Mouse (Mus musculus) liver, embryonic 12.5 days (tissue): ENCODE results near the gene Armc2. TPM values are rescaled to one million over a fixed set of nuclear protein-coding genes. Genes with fewer than 3 reads are reported as not detected.

Experiments used
- ATAC-seq: fragments of 200-750 bp; cut with Nextera tagmentation; 2 replicates; pipeline ENCODE4 v1.8.0; 2017; ENCODE audit warnings: moderate number of reproducible peaks, mild to moderate bottlenecking, moderate library complexity
- H3K27ac ChIP-seq: fragments of 300-500 bp; sonication (generic); 2 replicates; pipeline ENCODE4 v1.5.1; 2016; ENCODE audit warnings: mild to moderate bottlenecking
- H3K27me3 ChIP-seq: fragments of 300-500 bp; sonication (generic); replicated peaks from 2 replicates; pipeline ENCODE4 v1.6.1; 2016; ENCODE audit warnings: mild to moderate bottlenecking, moderate library complexity
- H3K36me3 ChIP-seq: fragments of 300-500 bp; sonication (generic); 2 replicates; pipeline ENCODE4 v1.6.1; 2016; ENCODE audit warnings: mild to moderate bottlenecking, moderate library complexity
- H3K4me1 ChIP-seq: fragments of 300-500 bp; sonication (generic); 2 replicates; pipeline ENCODE4 v1.6.1; 2016
- H3K4me2 ChIP-seq: fragments of 300-500 bp; sonication (generic); 2 replicates; pipeline ENCODE4 v1.6.1; 2016; ENCODE audit warnings: mild to moderate bottlenecking, moderate library complexity
- H3K4me3 ChIP-seq: fragments of 300-500 bp; sonication (generic); 2 replicates; pipeline ENCODE4 v1.5.1; 2016; ENCODE audit warnings: mild to moderate bottlenecking, moderate library complexity
- H3K9ac ChIP-seq: fragments of 300-500 bp; sonication (generic); 2 replicates; pipeline ENCODE4 v1.6.1; 2016; ENCODE audit warnings: mild to moderate bottlenecking, moderate library complexity
- H3K9me3 ChIP-seq: fragments of 300-500 bp; sonication (generic); replicated peaks from 2 replicates; pipeline ENCODE4 v1.6.1; 2016; ENCODE audit warnings: mild to moderate bottlenecking, moderate library complexity
- WGBS: fragments of 180-500 bp; shearing (Covaris S2); methylation state at CpG from one replicate; pipeline ENCODE4 v1.1.7; 2016; ENCODE audit not compliant: insufficient replicate concordance; 5-methylcytosine and 5-hydroxymethylcytosine counted together
- polyA plus RNA-seq: library from polyadenylated mRNA; unstranded; fragments of >200 nt; fragmentation: Nextera tagmentation; extraction: Ambion mirVana; gene quantifications from 2 replicates; pipeline ENCODE4 v1.2.1, GENCODE M21; 2016

Gene Armc2
- polyA plus RNA-seq, 1 experiment from 2014 or later, result 0.57 TPM

DNA sequence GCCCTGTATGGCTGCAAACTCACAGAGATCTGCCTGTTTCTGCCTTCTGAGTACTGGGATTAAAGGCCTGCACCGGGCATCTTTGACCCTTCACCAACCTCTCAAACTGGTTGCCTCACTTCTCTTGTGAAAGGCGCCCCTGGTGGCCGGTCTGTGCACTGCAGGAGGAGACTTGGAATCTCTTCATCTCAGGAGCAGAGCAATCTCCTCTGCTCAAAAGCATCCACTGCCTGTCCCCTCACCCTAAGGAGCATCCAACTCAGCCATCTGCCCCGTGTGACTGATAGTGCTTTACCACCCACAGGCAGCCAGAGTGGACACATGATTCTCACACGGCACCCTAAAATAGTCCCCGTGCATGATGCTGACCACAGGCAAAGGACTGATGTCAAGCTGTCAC, 84.7 kb downstream of the Armc2 start:
- Histone ChIP-seq H3K4me3 (no peak overlapping the region), H3K36me3 (no peaks in the 10 kb centered on the region), H3K9ac (no peak overlapping the region), H3K4me1 (peaks cover 35% of the 10 kb centered on the region), H3K27me3 (peaks cover 26% of the 10 kb centered on the region), H3K4me2 (no peak overlapping the region), H3K27ac (no peak overlapping the region), H3K9me3 (no peaks in the 10 kb centered on the region)
- 48% methylated on average over 6 of the region's 6 CpGs for WGBS
- ATAC-seq, result no peak

- peaks cover 35% of the 10 kb centered on the region for H3K4me1 ChIP-seq
- ATAC-seq, result no peak
- WGBS, result 71% methylated on average over 5 of the region's 5 CpGs
- no peak overlapping the region for H3K4me3 ChIP-seq
- no peak overlapping the region for H3K27ac ChIP-seq
- no peaks in the 10 kb centered on the region for H3K9me3 ChIP-seq
- no peak overlapping the region for H3K4me2 ChIP-seq
- H3K9ac ChIP-seq, result no peak overlapping the region
- H3K36me3 ChIP-seq, result no peaks in the 10 kb centered on the region
- H3K27me3 ChIP-seq, result peaks cover 29% of the 10 kb centered on the region
Measured at GRCm38 (mm10) chr10:41932943-41933342, 85.3 kb downstream of the Armc2 start.

DNA sequence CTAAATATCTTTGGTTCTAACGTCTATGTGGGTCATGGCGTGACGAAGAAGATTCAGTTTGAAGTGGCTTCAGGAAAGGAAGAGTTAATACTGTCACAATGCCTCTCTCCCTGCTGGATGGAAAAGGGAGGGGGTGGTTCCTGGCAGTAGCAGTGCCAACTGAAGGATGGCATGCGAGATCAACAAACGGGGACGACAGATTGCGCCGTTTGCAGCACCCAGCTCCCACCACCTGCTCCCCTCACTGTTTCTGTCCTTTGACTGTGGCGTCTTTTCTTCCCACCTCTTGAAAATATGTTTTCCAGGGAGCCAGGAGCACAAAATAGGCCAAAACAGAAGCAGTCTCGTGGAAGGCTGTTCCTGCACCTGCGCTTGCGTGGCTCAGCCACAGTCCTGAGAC, 86.3 kb downstream of the Armc2 start:
- H3K9me3 ChIP-seq, result no peaks in the 10 kb centered on the region
- H3K9ac ChIP-seq, result no peak overlapping the region
- H3K27me3 ChIP-seq, result peaks cover 29% of the 10 kb centered on the region
- no peak overlapping the region for H3K4me2 ChIP-seq
- WGBS, result 83% methylated on average over 12 of the region's 12 CpGs
- peaks cover 25% of the 10 kb centered on the region for H3K4me1 ChIP-seq
- H3K27ac ChIP-seq, result no peak overlapping the region
- no peak for ATAC-seq
- H3K36me3 ChIP-seq, result no peaks in the 10 kb centered on the region
- H3K4me3 ChIP-seq, result no peak overlapping the region

DNA sequence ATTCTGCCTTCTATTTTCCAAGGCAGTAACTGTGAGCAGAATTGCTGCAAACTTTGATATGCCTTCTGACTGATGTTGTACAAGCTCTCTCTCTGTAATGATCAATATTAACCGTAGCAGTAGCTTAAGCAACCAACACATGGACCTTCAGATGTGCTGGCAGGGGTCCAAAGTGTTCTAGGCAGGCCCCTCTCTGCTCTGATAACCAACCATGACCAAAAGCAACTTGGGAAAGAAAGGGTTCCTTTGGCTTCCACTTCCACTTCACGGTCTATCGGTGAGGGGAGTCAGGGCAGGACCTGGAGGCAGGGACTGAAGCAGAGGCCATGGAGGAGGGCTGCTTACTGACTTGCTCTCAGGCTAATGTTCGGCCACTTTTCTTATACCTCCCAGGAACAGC, 87.3 kb downstream of the Armc2 start:
- Histone ChIP-seq H3K4me2 (no peak overlapping the region), H3K9me3 (no peaks in the 10 kb centered on the region), H3K36me3 (no peaks in the 10 kb centered on the region), H3K27me3 (peaks cover 29% of the 10 kb centered on the region), H3K9ac (no peak overlapping the region), H3K27ac (no peak overlapping the region), H3K4me1 (peaks cover 16% of the 10 kb centered on the region), H3K4me3 (no peak overlapping the region)
- 68% methylated on average over 4 of the region's 4 CpGs for WGBS
- ATAC-seq, result no peak

DNA sequence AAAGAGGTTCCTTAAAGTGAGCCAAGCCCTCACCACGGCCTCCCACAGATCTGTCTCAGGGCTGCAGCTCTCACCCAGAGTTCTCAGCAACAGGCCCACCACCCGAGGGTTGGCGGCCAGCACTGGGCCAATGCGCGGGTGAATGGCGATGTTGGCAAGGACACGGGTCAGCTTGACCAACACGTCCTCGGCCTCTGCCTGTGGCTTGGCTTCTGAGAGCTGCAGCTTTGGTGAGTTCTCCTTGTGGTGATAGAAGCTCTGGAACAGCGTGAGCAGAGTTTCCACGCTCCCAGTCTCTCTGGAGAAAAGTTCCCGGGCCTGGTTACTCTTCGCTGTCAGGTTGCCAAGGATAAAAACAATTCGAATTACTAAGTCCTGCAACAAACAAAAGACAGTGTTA, 91.5 kb downstream of the Armc2 start:
- no peak for ATAC-seq
- Histone ChIP-seq H3K4me1 (no peaks in the 10 kb centered on the region), H3K27me3 (peaks cover 12% of the 10 kb centered on the region; the same call in 1 of the 2 replicates), H3K27ac (no peak overlapping the region), H3K4me3 (no peak overlapping the region), H3K36me3 (no peaks in the 10 kb centered on the region), H3K9me3 (no peaks in the 10 kb centered on the region), H3K4me2 (no peak overlapping the region), H3K9ac (no peak overlapping the region)
- WGBS, result 78% methylated on average over 14 of the region's 14 CpGs

DNA sequence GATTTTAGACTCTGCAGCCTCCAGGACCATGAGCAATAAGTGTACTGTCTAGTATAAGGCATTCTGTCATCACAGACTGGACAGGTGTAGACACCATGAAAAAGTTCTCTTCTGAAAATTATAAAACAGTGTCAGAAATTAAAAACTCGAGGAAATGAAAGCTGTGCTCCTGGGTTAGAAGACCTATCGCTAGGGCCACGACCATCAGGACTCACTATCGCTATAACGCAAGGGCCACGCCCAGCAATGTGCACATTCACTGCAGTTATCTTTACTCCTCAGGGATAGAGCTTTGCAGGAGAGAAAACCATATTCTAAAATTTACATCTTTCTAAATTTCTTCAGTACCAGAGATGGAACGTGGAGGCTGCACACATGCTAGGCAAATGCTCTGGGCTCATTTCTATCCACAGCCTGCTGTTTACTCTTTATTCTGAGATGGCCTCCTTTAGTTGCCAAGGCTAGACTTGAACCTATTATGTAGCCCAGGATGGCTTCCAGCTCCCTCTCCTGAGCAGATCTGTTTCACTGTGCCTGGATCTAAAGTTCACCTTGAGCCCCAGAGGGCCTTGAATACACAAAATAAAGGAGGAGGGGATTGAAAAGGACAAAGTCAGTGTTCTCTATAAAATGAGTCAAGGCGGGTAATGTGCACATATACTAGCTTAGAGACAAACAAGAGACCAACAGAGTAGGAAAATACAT, 105.8 kb downstream of the Armc2 start:
- H3K27ac ChIP-seq, result peak overlapping the region; percentile 92
- WGBS, result 40% methylated on average over 8 of the region's 8 CpGs
- no peaks in the 10 kb centered on the region for H3K27me3 ChIP-seq
- H3K4me1 ChIP-seq, result peaks cover 61% of the 10 kb centered on the region
- H3K4me3 ChIP-seq, result peak overlapping the region; percentile 22; the same call in 1 of the 2 replicates
- peak overlapping the region; percentile 63 for H3K4me2 ChIP-seq
- H3K9ac ChIP-seq, result peak overlapping the region; percentile 45
- peak; percentile 97 for ATAC-seq
- H3K36me3 ChIP-seq, result peaks cover 16% of the 10 kb centered on the region
- H3K9me3 ChIP-seq, result no peaks in the 10 kb centered on the region

- H3K27ac ChIP-seq, result no peak overlapping the region
- no peak overlapping the region for H3K9ac ChIP-seq
- peaks cover 51% of the 10 kb centered on the region for H3K36me3 ChIP-seq
- H3K4me1 ChIP-seq, result peaks cover 51% of the 10 kb centered on the region
- no peak overlapping the region for H3K4me3 ChIP-seq
- no peak overlapping the region for H3K4me2 ChIP-seq
- no peak for ATAC-seq
- no peaks in the 10 kb centered on the region for H3K27me3 ChIP-seq
- WGBS, result 85% methylated on average over 6 of the region's 6 CpGs
- H3K9me3 ChIP-seq, result no peaks in the 10 kb centered on the region
Measured at GRCm38 (mm10) chr10:41908899-41909298, 109.3 kb downstream of the Armc2 start.

DNA sequence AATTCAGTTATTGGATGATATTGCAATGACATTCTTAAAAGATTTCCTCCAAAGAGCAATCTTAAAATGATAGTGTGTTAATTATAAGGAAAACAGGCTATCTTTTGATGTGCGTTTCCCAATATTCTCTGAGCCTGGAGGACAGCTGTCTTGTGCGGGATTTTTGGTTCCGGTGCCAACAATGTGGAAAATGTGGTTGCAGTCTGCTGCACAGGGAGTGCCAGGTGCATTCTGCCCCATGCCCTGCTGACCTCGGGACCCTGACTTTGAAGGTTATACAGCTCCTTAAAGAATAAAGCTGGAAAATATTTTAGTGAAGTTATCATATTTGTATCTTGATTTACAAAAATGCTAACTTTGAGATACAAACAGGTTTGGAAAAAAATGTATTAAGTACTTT, 110.3 kb downstream of the Armc2 start:
- Histone ChIP-seq H3K4me3 (no peak overlapping the region), H3K27me3 (no peaks in the 10 kb centered on the region), H3K4me1 (peaks cover 42% of the 10 kb centered on the region), H3K4me2 (no peak overlapping the region), H3K9me3 (no peaks in the 10 kb centered on the region), H3K27ac (no peak overlapping the region), H3K36me3 (peaks cover 60% of the 10 kb centered on the region), H3K9ac (no peak overlapping the region)
- WGBS, result 91% methylated on average over 4 of the region's 4 CpGs
- no peak for ATAC-seq

GRCm38 (mm10) chr10:41907473-41907872, 110.8 kb downstream of the Armc2 start:
- Histone ChIP-seq H3K4me3 (no peak overlapping the region), H3K36me3 (peaks cover 65% of the 10 kb centered on the region), H3K27ac (no peak overlapping the region), H3K4me2 (no peak overlapping the region), H3K4me1 (peaks cover 38% of the 10 kb centered on the region), H3K9ac (no peak overlapping the region), H3K9me3 (no peaks in the 10 kb centered on the region), H3K27me3 (no peaks in the 10 kb centered on the region)
- 91% methylated on average over 11 of the region's 11 CpGs for WGBS
- no peak for ATAC-seq

DNA sequence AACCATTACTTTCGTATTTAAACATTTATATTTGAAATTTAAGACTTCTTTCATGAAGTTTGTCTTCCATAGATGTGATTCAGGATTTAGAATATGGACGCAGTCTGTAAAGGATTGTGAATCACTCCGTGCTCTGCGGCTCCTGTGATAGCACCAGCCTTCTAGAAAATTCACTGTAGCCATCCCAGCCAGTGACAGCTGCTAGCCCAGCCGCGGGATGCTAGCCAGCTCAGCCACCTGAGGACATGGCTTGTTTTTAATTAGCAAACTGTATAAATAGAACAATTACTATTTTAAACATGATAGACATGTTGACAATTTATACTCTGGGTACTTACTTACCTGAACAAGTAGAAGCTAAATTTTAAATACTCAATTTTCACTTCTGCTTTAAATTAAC, 116.4 kb downstream of the Armc2 start:
- Histone ChIP-seq H3K4me3 (no peak overlapping the region), H3K36me3 (peaks cover 87% of the 10 kb centered on the region), H3K4me2 (no peak overlapping the region), H3K27ac (no peak overlapping the region), H3K9ac (no peak overlapping the region), H3K9me3 (no peaks in the 10 kb centered on the region), H3K27me3 (no peaks in the 10 kb centered on the region), H3K4me1 (no peaks in the 10 kb centered on the region)
- no peak for ATAC-seq
- WGBS, result 89% methylated on average over 6 of the region's 6 CpGs

GRCm38 (mm10) chr10:41901456-41901855, 116.8 kb downstream of the Armc2 start:
- peaks cover 87% of the 10 kb centered on the region for H3K36me3 ChIP-seq

GRCm38 (mm10) chr10:41896865-41897264, 121.4 kb downstream of the Armc2 start:
- H3K9ac ChIP-seq, result no peak overlapping the region
- H3K36me3 ChIP-seq, result peaks cover 58% of the 10 kb centered on the region
- no peak overlapping the region for H3K4me3 ChIP-seq
- no peaks in the 10 kb centered on the region for H3K27me3 ChIP-seq
- H3K9me3 ChIP-seq, result no peaks in the 10 kb centered on the region
- WGBS, result 85% methylated on average over 2 of the region's 2 CpGs
- H3K4me2 ChIP-seq, result no peak overlapping the region
- H3K27ac ChIP-seq, result no peak overlapping the region
- ATAC-seq, result no peak
- H3K4me1 ChIP-seq, result peaks cover 14% of the 10 kb centered on the region; the same call in 1 of the 2 replicates

More at GRCm38 (mm10) chr10:41901456-41901855, 116.8 kb downstream of the Armc2 start:
- Histone ChIP-seq H3K9ac (no peak overlapping the region), H3K9me3 (no peaks in the 10 kb centered on the region), H3K27me3 (no peaks in the 10 kb centered on the region), H3K4me3 (no peak overlapping the region), H3K27ac (no peak overlapping the region), H3K4me1 (no peaks in the 10 kb centered on the region), H3K4me2 (no peak overlapping the region)
- ATAC-seq, result no peak
- WGBS, result 83% methylated on average over 8 of the region's 8 CpGs

DNA sequence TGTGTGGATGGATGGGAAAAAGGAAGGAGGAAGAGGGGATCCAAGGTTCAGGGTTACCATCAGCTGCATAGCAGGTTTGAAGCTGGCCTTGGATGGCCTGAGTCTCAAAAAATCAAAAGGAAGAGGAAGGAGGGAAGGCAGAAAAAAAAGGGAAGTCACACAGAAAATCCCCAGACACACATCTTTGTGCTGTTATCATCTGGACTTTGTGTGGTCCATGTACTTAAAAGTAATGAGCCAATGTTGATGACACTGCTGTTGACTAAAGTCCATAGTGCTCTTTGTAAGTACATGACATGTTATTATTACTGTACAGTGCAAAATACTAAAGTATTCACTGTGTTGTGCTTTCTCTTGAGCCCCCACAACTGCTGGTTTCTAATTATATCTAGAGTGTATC, 121.8 kb downstream of the Armc2 start:
- Histone ChIP-seq H3K4me2 (no peak overlapping the region), H3K9ac (no peak overlapping the region), H3K4me1 (peaks cover 14% of the 10 kb centered on the region; the same call in 1 of the 2 replicates), H3K4me3 (no peak overlapping the region), H3K36me3 (peaks cover 53% of the 10 kb centered on the region), H3K27me3 (no peaks in the 10 kb centered on the region), H3K9me3 (no peaks in the 10 kb centered on the region), H3K27ac (no peak overlapping the region)
- no peak for ATAC-seq
